Mouse (Mus musculus) bone marrow macrophage, adult 2 months (primary cell): Measurements from ENCODE around the gene Zfp526.

Experiments used
- CTCF ChIP-seq: IDR thresholded peaks from 2 replicates; pipeline ENCODE4 v1.5.1; 2012; ENCODE audit warnings: low read depth, mild to moderate bottlenecking, low read length, moderate library complexity
- POLR2A ChIP-seq: IDR thresholded peaks from 2 replicates; pipeline ENCODE4 v1.6.1; 2012; ENCODE audit warnings: mild to moderate bottlenecking, low read depth, low read length, borderline replicate concordance

- TF ChIP-seq POLR2A, result no peak
- TF ChIP-seq CTCF, result no peak
Observed at GRCm38 (mm10) chr7:25220457-25221101, 646 bp upstream of the Zfp526 start, which contains the start of gene Dedd2.
